Mouse (Mus musculus) hindbrain, embryonic 12.5 days (tissue): ENCODE measurements at regions not wholly inside any gene's neighbourhood (a gene's known extent, or its start where the extent isn't known, plus 50 kb on each side); places are given as distances from the start of the nearest gene placed in this dataset.

Experiments
- ATAC-seq: fragments of 200-750 bp; cut with Nextera tagmentation; 2 replicates; pipeline ENCODE4 v1.8.0; 2017; ENCODE audit warnings: moderate TSS enrichment; ENCODE audit not compliant: low FRiP score
- H3K27ac ChIP-seq: fragments of 300-500 bp; sonication (generic); 2 replicates; pipeline ENCODE4 v1.5.1; 2016; ENCODE audit warnings: mild to moderate bottlenecking
- H3K27me3 ChIP-seq: fragments of 300-500 bp; sonication (generic); 2 replicates; pipeline ENCODE4 v1.6.1; 2016; ENCODE audit warnings: mild to moderate bottlenecking
- H3K36me3 ChIP-seq: fragments of 300-500 bp; sonication (generic); 2 replicates; pipeline ENCODE4 v1.6.1; 2016; ENCODE audit warnings: mild to moderate bottlenecking
- H3K4me1 ChIP-seq: fragments of 300-500 bp; sonication (generic); 2 replicates; pipeline ENCODE4 v1.6.1; 2016
- H3K4me2 ChIP-seq: fragments of 300-500 bp; sonication (generic); replicated peaks from 2 replicates; pipeline ENCODE4 v1.6.1; 2016; ENCODE audit warnings: mild to moderate bottlenecking
- H3K4me3 ChIP-seq: fragments of 300-500 bp; sonication (generic); 2 replicates; pipeline ENCODE4 v1.5.1; 2016; ENCODE audit warnings: mild to moderate bottlenecking
- H3K9ac ChIP-seq: fragments of 300-500 bp; sonication (generic); 2 replicates; pipeline ENCODE4 v1.6.1; 2016; ENCODE audit warnings: mild to moderate bottlenecking, moderate library complexity
- H3K9me3 ChIP-seq: fragments of 300-500 bp; sonication (generic); replicated peaks from 2 replicates; pipeline ENCODE4 v1.6.1; 2016; ENCODE audit warnings: mild to moderate bottlenecking
- WGBS: fragments of 180-500 bp; shearing (Covaris S2); methylation state at CpG from one replicate; pipeline ENCODE4 v1.1.7; 2016; 5-methylcytosine and 5-hydroxymethylcytosine counted together

DNA sequence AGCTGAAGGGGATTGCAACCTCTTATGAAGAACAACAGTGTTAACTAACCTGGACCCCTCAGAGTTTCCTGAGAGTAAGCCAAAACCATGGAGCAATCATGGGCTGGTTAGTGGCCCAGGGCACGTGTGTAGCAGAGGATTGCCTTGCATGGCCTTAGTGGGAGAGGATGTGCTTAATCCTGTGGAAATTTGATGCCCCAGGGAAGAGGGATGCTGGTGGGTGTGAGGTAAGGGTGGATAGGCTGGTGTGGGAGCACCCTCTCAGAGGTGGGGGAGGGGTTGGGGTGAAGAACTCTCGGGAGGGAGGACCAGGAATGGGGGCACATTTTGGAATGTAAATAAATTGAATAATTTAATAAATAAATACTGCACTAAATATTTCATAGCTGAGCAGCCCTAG, 288.2 kb upstream of the Kcnh7 start:
- Histone ChIP-seq H3K4me2 (no peak overlapping the region), H3K4me3 (no peak overlapping the region), H3K27ac (no peak overlapping the region), H3K36me3 (no peaks in the 10 kb centered on the region), H3K9me3 (no peaks in the 10 kb centered on the region), H3K4me1 (no peaks in the 10 kb centered on the region), H3K27me3 (no peaks in the 10 kb centered on the region), H3K9ac (no peak overlapping the region)
- WGBS, result 78% methylated on average over 2 of the region's 2 CpGs
- ATAC-seq, result no peak

DNA sequence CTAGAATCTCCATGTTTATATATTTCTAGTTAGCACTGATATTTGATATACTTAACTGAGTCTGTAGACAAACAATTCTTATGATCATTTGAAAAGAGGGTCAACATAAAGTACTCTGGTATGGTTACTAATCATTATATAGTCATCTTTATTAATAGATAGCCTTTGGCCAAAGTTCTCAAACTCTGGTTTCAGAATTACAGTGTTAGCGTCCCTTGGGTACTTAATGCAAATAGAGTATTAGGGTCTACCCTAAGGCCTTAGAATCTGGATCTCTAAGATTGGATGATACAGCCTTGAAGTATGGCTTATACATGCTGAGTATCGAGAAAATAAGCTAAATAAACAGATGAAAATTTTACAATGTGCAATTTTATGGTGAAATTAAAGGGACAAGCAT, 275.0 kb upstream of the Kcnh7 start:
- Histone ChIP-seq H3K4me2 (no peak overlapping the region), H3K4me1 (no peaks in the 10 kb centered on the region), H3K9ac (no peak overlapping the region), H3K4me3 (no peak overlapping the region), H3K36me3 (no peaks in the 10 kb centered on the region), H3K9me3 (no peaks in the 10 kb centered on the region), H3K27me3 (no peaks in the 10 kb centered on the region), H3K27ac (no peak overlapping the region)
- 92% methylated on average over 2 of the region's 2 CpGs for WGBS
- no peak for ATAC-seq

- H3K4me3 ChIP-seq, result no peak overlapping the region
- H3K9ac ChIP-seq, result no peak overlapping the region
- no peaks in the 10 kb centered on the region for H3K4me1 ChIP-seq
- no peak overlapping the region for H3K27ac ChIP-seq
- H3K27me3 ChIP-seq, result no peaks in the 10 kb centered on the region
- ATAC-seq, result no peak
- WGBS, result 76% methylated on average over 10 of the region's 10 CpGs
- H3K9me3 ChIP-seq, result no peaks in the 10 kb centered on the region
- H3K36me3 ChIP-seq, result no peaks in the 10 kb centered on the region
- no peak overlapping the region for H3K4me2 ChIP-seq
Observed at GRCm38 (mm10) chr2:63454263-63455011, 270.4 kb upstream of the Kcnh7 start.

- no peak overlapping the region for H3K27ac ChIP-seq
- 90% methylated on average over 1 of the region's 1 CpGs for WGBS
- H3K4me3 ChIP-seq, result no peak overlapping the region
- no peak overlapping the region for H3K4me2 ChIP-seq
- H3K36me3 ChIP-seq, result no peaks in the 10 kb centered on the region
- no peak for ATAC-seq
- no peaks in the 10 kb centered on the region for H3K27me3 ChIP-seq
- no peaks in the 10 kb centered on the region for H3K9me3 ChIP-seq
- H3K9ac ChIP-seq, result no peak overlapping the region
- no peaks in the 10 kb centered on the region for H3K4me1 ChIP-seq
Observed at GRCm38 (mm10) chr2:63452891-63453290, 268.8 kb upstream of the Kcnh7 start.

DNA sequence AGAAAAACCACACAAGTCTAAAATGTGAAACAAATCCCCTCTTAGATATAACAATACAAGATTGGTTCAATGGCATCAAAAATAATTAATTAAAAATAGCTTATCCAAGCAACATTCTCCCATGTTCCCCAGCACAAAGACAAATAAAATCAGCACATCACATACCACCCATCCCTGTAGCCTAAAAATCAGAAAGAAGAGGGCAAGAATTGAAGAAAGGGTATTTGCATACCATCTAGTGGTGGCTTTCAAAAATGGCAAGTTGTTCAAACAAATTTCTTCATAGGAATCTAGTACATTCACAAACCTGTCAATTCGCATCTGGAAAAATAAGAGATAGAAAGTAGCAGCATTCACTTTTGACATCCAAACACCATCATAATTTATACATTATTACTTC, 268.1 kb upstream of the Kcnh7 start:
- H3K4me1 ChIP-seq, result no peaks in the 10 kb centered on the region
- no peak overlapping the region for H3K9ac ChIP-seq
- H3K4me3 ChIP-seq, result no peak overlapping the region
- no peak for ATAC-seq
- H3K36me3 ChIP-seq, result no peaks in the 10 kb centered on the region
- no peak overlapping the region for H3K27ac ChIP-seq
- H3K4me2 ChIP-seq, result no peak overlapping the region
- H3K9me3 ChIP-seq, result no peaks in the 10 kb centered on the region
- no peaks in the 10 kb centered on the region for H3K27me3 ChIP-seq
- WGBS, result 89% methylated on average over 1 of the region's 1 CpGs

DNA sequence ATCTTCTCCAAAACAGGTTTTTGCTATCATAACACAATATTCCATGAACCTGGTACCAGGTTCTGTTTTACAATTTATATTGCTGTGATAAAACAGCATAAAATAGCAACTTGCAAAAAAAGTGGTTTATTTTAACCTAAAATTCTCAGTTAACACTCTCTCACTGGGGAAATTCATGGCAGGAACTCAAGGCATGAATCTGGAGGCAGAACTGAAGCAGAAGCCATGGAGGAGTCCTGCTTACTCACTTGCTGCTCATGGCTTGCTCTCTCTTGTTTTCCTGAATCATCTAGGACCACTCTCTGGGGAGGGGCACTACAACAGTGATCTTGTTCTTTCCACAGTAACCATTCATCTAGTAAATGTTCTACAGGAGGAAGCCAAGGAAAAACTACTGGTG, 250.2 kb upstream of the Kcnh7 start:
- no peak for ATAC-seq
- no peak overlapping the region for H3K4me3 ChIP-seq

DNA sequence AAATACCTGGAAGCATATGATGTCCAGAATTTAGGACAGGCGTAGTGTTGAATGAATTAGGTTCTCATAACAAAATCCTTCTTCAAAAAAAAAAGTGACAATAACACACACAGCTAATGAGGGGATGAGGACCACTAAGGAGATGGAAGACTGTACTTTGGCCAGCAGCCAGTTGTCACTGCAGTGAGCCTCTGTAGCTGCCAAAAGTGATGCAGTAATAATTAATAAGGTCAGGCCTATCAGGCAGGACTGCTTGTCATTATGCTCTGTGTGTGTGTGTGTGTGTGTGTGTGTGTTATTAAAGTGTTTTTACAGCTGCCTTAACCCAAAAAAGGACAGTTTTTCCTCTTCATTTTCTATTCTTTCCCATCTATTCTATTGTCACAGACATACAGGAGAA, 221.3 kb upstream of the Kcnh7 start:
- Histone ChIP-seq H3K4me2 (no peak overlapping the region), H3K36me3 (no peaks in the 10 kb centered on the region), H3K4me1 (no peaks in the 10 kb centered on the region), H3K9me3 (no peaks in the 10 kb centered on the region), H3K27me3 (no peaks in the 10 kb centered on the region), H3K9ac (no peak overlapping the region), H3K4me3 (no peak overlapping the region), H3K27ac (no peak overlapping the region)
- WGBS, result 76% methylated on average over 1 of the region's 1 CpGs
- ATAC-seq, result 0 out of 2 replicates have a peak, but pooled peaks have one; percentile 56

More for the DNA sequence above, 250.2 kb upstream of the Kcnh7 start:
- no peaks in the 10 kb centered on the region for H3K36me3 ChIP-seq
- H3K9ac ChIP-seq, result no peak overlapping the region
- no peak overlapping the region for H3K4me2 ChIP-seq
- no peaks in the 10 kb centered on the region for H3K27me3 ChIP-seq
- no peaks in the 10 kb centered on the region for H3K4me1 ChIP-seq
- H3K27ac ChIP-seq, result no peak overlapping the region
- no peaks in the 10 kb centered on the region for H3K9me3 ChIP-seq
